Mouse (Mus musculus): ENCODE results near the gene Gm9837.

DNA sequence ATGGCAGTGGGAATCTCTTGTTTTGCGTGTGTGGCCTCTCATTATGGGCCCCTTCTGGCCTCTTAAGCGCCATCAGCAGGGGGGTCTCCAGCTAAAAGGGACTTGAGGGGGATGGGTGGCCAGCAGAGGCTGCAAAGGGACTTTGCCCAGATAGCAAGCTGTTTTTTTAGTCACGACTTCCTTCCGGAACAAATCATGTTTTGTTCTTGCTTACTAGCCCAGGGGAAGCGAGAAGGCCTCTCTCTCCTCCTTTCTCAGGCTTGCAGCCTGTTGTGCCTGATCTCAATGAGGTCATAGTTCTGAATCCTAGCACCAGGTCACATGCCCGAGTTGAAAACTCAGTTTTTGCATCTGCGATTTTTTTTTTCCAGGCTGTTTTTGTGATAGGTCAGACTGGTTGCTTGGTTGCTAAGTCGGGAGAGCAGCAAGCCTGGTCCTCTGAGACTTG lies 21.7 kb upstream of the Gm9837 start:
- TF ChIP-seq EP300 (IDR thresholded peaks at IDR 0.05), result no peak
- TF ChIP-seq CTCF (IDR thresholded peaks at IDR 0.05), result no peak
